Mouse (Mus musculus) mouse trophoblast stem cell (cell line): Measurements from ENCODE around the gene Slc12a3.

ENCODE experiments used
- in situ Hi-C, 2 experiments: fragments of 300-500 bp; cut with MseI, MboI; formaldehyde crosslinking; loops; 2 replicates in 1 of 2; 3 replicates in 1 of 2; pipeline ENCODE4 v1.15.1; 2025

Slc12a3 gene

DNA sequence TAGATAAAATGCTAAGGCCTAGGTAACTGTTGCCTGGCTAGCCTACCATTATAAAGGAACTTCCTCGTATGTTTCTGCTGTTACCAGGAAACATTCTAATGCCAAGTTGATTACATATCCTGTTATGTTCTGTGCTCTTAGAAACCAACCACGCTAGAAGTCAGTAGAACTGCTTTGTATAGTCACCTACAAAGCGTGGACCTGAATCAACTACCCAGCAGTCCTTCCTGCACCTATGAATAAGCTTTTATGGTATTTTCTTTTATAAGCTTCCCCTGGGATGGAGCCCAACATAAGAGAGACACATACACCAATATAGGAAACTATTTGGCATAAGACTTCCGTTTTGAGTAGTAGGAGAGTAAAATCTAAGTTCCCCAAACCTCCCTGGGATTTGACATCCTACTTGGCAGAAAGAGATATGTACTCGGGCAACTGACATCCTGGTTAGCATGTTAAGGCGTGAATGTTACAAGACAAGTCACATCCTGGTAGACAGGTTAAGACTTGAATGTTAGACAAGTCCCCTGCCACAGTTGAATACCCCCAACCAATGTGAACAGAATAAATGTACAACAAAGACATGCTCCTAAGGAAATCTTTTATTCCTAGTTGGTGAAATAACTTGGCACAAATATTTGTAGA is 44.1 kb downstream of the Slc12a3 start:
- in situ Hi-C loops, result no loop called here

DNA sequence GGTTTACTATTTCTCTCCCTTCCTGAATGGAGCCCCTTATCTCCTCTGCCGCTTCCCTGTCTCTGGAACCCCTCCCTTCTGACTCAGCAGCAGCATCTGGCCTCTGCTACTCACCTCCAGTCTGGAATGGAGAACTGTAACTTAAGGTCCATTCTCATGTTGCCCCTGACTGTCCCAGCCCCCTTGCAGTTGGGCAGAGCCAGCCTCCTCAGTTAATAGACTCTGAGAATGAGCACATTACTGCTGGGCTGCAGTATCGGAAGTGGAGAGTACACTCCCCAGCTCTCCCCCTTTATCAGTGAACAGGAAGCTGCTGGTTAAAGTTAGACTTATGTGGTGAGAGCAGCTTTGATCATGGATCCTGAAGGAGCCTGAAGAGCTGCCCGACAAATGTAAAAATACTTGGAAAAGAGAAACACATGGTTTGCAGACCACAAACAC is 46.6 kb downstream of the Slc12a3 start:
- in situ Hi-C loops, result no loop called here

DNA sequence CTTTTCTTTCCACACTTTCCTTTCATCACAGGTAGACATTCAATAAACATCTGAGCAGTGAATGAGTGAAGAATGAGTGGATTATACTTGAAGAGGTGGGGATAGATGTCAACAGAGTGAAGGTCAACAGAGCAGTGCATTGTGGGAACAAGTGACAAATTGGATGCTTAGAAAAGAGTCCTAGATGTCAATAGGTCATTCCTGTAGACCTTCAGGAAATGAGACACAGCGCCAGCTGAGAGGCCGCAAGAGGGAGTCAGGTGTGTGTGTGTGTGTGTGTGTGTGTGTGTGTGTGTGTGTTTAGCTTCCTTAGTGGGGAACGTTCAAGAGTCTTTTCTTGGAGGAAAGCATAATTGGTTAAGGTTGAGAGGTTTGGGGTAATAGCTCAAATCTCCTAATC is 47.2 kb downstream of the Slc12a3 start:
- in situ Hi-C loops, result no loop called here

DNA sequence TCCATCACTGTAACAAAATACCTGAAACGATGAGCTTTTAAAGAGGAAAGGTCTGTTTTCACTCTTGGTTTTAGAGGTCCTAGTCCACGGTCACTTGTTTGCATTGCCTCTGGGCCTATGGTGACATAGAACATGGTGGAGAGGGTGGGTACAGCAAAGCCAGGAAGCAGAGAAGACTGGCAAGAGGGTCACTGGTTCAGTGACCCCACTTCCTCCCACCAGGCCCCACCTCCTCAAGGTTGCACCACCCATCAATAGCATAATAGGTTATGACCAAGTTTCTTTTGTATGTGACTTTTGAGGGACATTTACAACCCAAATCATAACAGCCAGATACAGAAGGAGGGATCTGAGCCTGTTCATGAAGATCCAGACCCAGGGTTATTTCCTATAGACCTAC is 47.6 kb downstream of the Slc12a3 start:
- in situ Hi-C loops, result no loop called here

DNA sequence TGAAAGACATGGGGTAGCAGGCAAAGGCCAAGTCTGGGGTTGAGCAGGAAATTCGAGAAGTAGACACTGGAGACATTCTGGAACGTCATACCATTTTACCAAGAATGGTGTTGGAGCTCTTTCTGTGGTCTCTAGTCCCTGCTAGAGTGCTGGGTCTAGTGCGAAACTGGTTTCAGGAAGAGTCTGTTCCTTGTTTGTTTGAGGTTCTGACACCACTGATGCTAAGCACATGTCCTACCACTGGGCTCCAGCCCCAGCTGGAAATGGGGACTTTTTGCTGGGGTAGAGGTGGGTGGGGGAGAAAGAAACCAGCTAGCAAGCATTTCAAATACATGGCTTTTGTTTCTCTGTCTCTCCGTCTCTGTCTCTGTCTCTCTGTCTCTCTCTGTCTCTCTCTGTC is 48.0 kb downstream of the Slc12a3 start:
- in situ Hi-C loops, result no loop called here

DNA sequence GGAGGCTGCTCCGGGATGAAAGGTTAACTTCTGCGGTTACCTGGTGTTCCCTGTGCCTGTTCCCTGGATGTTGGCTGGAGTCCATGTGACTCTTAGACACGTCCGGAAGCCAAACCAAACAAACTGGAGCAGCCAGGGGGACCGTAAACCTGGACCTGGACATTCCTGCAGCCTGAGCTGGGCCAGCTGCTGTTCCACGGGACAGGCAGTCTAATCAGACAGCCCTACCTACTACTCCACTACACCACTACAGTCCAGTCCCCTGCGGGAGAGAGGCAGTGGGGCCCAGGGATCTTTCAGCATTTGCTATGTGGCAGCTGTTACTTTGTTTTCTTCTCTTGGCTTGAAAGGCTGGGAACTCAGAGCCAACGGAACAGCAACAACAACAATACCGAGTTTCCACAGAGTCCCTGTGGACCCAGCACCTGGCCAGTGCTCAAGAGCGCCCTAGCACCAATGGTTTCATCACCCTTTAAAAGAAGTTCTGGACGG is 48.8 kb downstream of the Slc12a3 start:
- in situ Hi-C loops, result no loop called here

DNA sequence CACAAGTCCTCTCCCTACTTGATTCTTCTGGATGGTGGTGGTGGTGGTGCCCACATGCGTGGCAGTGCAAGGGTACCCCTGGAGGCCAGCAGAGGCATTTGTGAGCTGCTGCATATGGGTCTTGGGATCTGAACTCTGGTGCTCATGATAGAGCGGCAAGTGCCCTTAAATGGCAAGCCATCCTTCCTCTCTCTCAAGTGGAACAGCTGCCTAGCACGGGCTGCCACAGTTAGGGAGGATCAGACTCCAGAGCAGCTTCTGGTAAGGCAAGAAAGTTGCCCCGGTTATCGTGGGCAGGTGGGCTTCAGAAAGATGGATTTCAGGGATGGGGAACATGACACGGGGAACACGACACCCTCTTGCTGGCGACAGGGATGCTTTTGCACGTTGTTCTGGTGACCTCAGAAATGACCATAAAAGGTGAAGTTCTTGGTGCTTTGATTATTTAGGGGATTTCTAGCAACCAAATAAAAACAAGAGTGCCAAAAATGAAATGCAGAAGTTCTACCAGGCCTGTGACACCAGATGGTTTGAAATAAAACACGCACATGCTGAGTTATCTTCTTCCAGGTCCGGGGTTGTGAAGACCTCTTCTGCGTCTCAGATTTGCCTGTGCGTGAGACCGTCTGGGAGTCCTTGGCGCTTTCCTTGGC is 49.9 kb downstream of the Slc12a3 start:
- in situ Hi-C loops, result no loop called here

DNA sequence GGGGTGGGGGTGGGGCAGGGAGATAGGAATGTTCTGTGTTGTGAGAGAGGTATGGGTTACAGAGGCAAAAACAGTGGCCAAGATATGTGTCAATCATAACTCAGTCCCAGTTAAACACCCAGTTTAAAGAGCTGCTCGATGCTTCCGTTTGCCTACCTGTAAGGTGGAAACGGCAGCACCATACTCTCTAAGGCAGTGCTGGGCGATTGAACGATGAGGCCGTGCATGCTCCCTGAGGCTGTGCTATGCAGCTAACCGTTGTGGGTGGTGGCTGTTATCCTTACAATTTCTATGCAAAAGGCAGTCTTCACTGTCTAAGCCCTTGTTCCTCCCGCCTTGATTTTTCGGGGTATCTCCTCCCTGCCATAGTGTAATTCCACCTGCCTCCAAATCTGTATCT is 50.7 kb downstream of the Slc12a3 start:
- in situ Hi-C loops, result no loop called here

DNA sequence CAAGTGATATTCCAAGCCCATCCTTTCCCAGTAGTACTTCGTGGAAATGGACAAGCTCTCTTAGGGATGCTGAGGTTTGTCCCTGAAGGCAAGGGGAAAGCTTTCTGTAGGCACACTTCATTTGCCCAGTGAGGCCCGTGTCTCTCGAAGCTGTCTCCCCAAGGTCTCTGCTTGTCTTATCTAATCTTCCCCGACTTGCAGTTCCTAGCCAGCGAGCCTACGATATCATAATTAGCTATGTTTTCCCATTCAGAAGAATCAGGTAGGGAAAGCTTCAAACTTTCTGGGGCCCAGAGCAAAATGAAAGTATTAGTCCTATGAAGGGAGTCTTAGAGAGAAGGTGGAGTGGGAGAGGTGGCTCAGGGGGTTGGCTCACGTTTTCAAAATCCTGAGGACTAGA is 55.2 kb downstream of the Slc12a3 start:
- in situ Hi-C loops, result no loop called here

DNA sequence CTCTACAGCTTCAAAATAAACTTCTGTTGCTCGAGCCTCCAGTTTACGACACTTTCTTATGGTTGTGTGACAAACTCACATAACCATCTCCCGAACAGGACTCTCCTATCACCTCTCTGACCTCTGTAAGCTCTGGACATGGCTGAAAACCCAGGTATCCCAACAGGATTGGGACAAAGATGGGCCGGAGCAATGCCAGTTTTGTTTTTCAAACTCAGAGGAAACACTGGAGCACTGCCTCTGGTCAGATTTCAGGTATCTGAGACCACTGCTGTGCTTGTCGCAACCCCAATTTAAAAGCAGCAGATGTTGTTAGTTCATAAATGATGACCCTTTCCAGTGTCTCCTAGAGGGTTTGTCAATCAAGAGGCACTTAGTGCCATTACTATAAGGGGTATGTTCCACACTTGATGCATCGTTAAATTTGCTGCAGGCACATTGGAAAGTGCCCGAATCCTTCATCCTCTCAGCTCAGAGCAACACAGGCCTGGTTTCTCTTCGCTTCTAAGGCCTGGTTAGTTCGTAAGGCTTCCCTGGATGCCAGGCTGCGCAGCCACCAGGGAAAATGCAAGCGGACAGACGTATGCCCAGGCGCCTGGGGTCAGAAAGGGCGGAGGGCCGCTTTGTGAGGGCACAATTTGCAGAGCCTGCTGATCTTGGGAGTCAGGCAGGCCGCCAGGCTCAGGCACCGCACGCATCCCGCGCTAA is 56.7 kb downstream of the Slc12a3 start:
- in situ Hi-C loops, result no loop called here

DNA sequence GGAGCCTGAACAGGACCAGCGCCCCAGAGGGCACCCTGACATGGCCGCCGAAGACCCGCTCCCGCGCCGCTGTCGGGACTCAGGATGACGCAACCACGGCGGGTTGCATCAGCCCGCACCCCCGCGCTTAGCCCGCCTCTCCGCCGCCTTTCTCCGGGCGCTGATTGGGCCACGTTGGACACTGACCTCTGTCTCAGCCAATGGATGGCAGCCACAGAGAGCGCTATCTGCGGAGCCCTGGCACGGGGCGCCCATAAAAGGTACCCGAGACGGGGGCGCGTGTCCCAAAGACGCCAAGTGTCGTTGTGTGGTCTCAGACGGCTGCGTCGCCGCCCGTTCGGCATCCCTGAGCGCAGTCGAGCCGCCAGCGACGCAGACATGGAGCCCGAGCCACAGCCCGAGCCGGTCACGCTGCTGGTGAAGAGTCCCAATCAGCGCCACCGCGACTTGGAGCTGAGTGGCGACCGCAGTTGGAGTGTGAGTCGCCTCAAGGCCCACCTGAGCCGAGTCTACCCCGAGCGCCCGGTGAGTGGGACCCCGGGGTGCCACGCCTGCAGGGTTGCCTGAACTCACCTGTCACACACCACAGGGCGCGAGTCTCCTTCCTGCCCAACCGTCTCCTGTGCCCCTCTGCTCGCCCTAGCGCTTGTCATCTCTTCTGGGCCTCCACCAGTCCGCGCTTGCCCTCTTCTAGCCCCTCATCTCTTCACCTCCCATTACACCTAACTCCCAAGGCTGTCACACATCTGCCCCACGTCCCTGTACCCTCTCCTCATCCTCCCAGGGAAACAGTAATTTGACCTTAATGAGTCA is 57.4 kb downstream of the Slc12a3 start, which contains the start of gene Herpud1:
Herpud1 (plus strand) TSS at position 225 of the 813 bp plus-strand sequence.
- in situ Hi-C loops, result no loop called here

DNA sequence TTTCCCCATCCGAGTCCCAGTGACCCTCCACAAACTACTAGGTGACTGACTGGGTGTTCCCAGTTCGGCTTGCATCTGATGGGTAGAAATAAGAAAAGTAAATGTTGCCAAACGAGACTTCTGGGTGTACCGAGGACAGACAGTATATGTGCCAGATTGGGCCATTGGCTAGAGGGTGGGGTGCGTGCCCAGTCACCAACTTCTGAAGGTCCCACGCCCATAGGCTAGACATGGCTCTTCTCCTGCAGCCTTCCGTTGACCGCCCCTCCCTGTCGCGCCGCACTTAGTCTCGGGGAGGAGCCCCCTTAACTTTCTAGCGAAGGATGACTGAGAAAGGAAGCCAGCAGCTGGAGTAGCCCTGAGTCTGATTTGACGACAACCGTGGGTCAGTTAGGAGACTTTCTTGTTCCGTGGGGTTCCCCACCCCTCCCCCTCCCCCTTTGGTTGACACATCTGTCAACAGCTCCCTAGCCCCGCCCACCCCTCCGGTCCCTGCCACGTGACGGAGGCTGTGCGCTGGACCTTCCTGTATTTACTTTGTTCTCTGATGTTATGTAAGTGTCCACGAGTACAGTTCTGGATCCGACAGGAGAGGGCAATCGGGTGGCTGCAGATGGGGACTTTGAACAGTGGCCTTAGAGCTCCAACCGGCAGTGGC is 58.2 kb downstream of the Slc12a3 start:
- in situ Hi-C loops, result no loop called here

DNA sequence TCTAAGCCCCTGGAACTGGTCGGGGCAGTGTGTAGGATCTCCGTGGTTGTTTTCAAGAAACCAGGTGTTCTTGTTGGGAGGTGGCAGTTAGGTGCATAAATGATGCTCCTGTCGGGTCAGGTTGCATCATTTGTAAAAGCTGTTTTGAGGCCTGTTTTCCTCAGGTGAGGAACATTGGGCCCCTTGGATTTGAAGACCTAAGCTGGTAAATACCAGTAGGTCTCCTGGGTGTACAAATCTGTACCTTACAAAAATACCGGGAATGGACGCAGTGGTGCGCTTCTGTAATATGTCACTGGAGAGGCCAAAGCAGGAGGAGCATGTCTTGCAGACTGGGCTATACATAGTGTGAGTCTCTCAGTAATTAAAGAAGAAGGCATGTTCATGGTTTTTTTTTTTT is 58.8 kb downstream of the Slc12a3 start:
- in situ Hi-C loops, result no loop called here

DNA sequence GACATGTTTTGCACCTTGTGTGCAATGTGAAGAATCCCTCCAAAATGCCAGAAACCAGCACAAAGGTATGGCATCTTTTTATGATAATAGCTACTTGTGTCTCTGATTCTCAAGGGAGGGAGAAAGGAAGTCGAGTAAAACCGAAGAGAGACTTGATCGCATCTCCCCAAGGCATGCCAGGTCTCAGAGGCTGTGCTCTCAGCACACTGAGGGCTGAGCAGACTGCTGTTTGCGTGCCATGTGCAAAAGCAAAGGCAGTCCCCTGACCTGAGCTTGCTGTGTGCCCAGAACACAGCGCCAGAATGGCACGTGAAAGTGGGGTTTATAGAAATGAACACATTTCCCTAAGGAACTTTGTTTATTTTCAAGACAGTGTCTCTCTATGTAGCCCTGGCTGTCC is 60.5 kb downstream of the Slc12a3 start:
- in situ Hi-C loops, result no loop called here

DNA sequence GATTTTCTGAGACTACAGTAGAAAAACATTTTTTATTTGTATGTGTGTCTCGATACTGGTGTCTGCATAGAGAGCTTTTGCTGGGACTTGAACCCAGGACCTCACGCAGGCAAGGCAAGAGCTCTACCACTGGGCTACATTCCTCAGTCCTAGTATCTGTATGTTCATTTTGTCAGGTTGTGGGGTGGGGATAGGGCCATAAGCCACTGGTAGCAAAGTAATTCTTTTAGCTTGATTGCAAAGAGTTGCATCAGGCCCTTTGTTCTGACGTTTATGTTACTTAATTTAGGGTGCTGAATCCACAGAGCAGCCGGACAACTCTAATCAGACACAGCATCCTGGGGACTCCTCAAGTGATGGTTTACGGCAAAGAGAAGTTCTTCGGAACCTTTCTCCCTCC is 61.4 kb downstream of the Slc12a3 start:
- in situ Hi-C loops, result no loop called here

DNA sequence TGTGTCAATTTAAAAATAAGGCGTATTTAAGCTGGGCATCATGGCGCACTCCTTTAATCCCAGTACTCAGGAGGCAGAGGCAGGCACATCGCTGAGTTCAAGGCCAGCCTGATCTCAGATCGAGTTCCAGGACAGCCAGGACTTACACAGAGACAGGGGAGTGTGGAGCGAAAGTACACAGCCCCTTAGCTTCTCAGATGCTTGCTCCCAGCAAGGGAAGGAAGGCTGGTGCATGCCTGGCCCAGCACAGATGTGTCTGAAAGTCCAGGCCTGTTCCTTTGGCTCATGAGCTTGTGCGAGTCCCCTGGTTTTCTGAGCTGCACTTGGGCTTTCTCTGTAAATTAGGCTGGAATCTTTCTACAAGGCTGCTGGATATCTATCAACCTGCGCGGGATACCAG is 61.9 kb downstream of the Slc12a3 start:
- in situ Hi-C loops, result no loop called here

DNA sequence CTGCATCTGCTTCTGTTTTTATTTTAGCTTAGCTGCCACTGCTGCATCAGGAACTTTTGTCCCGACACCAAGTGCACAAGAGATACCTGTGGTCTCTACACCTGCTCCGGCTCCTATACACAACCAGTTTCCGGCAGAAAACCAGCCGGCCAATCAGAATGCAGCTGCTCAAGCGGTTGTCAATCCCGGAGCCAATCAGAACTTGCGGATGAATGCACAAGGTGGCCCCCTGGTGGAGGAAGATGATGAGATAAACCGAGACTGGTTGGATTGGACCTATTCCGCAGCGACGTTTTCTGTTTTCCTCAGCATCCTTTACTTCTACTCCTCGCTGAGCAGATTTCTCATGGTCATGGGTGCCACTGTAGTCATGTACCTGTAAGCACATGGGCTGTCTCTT is 63.1 kb downstream of the Slc12a3 start:
- in situ Hi-C loops, result no loop called here

DNA sequence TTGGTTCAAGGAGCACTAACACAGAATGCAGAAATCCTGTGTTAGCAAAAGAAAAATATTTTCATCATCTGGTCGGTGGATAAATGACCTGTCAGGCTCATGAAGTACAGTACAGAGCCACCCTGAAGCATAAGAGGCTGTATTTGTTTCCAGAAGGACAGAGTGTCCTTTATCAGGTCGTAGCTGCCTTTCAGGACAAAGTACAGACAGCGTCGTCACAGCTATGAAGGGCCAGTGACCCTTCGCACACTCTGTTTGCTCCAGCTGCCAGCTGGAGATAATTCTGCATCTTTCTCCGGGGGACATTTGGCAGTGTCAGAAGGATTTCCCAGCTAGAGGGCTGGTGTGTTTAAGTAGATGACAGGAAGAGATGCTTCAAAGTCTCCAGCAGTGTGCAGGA is 63.6 kb downstream of the Slc12a3 start:
- in situ Hi-C loops, result no loop called here

DNA sequence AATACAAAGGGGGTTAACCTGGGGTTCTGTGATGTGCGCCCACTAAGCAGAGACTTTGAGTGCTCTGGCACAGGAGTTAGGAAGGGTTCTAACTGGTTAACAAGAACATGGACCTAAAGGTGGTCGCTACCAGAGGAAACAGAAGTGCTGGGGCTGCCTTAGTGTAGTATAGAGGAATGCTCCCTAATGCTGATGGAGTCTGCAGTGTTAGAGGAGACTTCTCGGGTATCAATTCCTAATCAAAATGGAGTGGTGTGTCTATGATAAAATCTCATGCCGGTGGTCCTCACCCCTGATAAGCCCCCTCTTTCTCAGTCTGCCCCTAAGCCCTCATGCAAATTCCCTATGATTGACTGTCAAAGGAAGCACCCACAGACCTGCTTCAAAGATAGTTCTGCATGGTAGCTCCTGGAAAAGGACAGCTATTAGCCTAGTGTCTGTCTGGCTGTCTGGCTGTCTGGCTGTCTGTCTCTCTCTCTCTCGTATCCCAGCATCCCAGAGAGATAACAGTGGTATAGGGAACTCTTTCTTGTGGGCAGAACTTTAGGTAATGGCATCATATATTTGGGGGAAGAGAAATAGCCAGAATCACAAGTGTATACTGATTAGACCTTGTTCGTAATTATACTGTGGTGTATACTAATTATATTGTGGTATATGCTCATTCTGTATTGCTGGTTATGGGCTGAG is 67.0 kb downstream of the Slc12a3 start:
- in situ Hi-C loops, result no loop called here

DNA sequence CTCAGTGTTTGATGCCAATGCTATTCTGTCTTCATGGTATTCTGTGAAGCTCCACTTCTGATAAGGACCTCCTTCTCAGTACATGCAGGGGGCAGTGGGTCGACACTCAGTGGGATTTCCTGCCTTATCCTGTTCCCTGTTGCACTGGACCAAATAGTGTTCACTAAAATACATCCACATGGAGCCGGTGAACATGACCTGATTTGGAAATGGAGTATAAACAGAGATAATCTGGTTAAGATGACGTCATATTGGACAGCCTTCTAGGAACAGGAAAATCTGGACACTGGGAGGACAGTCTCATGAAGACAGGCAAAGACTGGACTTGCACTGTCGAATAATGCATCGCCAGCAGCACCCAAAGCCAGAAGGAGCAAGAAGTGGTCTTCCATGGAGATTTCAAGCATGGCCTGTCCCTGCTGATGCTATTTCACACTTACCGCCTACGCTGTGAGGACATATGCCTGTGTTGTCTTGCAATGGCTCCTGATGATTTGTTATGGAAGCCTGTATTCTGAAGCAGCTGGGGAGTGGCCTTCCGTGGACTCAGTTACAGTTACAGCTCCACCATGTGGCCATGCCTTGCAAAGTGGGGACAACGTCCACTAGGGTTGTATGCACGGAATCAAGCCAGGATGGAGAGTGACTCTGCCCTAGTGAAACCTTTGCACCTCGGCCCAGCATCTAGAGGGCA is 68.1 kb downstream of the Slc12a3 start:
- in situ Hi-C loops, result no loop called here
